Mouse (Mus musculus) megakaryocyte-erythroid progenitor cell, adult 5-6 weeks (primary cell): ENCODE measurements around the gene Saxo1. TPM values are rescaled to one million over a fixed set of nuclear protein-coding genes. Genes with fewer than 3 reads are reported as not detected.

Experiments used
- ATAC-seq: replicated peaks from 2 replicates; pipeline ENCODE4 v1.8.0; 2016; ENCODE audit warnings: mild to moderate bottlenecking, inconsistent platforms; ENCODE audit not compliant: severe bottlenecking, poor library complexity, low FRiP score, low TSS enrichment
- total RNA-seq, 2 experiments: library from RNA; stranded (forward) in 1 of 2; stranded (reverse) in 1 of 2; fragments of 200-1000, 215-1000 nt in 1 of 2; fragments of >200 nt in 1 of 2; fragmentation: Nextera tagmentation in 1 of 2; gene quantifications; 2 replicates each; pipeline ENCODE4 v1.2.3; 2014 to 2017

Saxo1 gene
- total RNA-seq, 2 experiments from 2014 or later, result not detected

GRCm38 (mm10) chr4:86533406-86534090 is 24.6 kb downstream of the Saxo1 start:
- ATAC-seq, result no peak

GRCm38 (mm10) chr4:86529161-86529560 is 29.0 kb downstream of the Saxo1 start:
- no peak for ATAC-seq

GRCm38 (mm10) chr4:86527162-86528136 is 30.7 kb downstream of the Saxo1 start:
- ATAC-seq, result no peak

GRCm38 (mm10) chr4:86524483-86524882 is 33.6 kb downstream of the Saxo1 start:
- no peak for ATAC-seq

GRCm38 (mm10) chr4:86523771-86524170 is 34.4 kb downstream of the Saxo1 start:
- no peak for ATAC-seq

GRCm38 (mm10) chr4:86520695-86521094 is 37.4 kb downstream of the Saxo1 start:
- no peak for ATAC-seq

GRCm38 (mm10) chr4:86519953-86520352 is 38.2 kb downstream of the Saxo1 start:
- ATAC-seq, result no peak

GRCm38 (mm10) chr4:86504656-86505055 is 53.5 kb downstream of the Saxo1 start:
- ATAC-seq, result no peak

- no peak for ATAC-seq
Observed at GRCm38 (mm10) chr4:86499561-86499960, 58.6 kb downstream of the Saxo1 start.

- ATAC-seq, result no peak
Observed at GRCm38 (mm10) chr4:86498754-86499153, 59.4 kb downstream of the Saxo1 start.

GRCm38 (mm10) chr4:86489128-86489527 is 69.0 kb downstream of the Saxo1 start:
- no peak for ATAC-seq

GRCm38 (mm10) chr4:86486901-86487300 is 71.2 kb downstream of the Saxo1 start:
- ATAC-seq, result no peak

GRCm38 (mm10) chr4:86486491-86486890 is 71.6 kb downstream of the Saxo1 start:
- no peak for ATAC-seq

GRCm38 (mm10) chr4:86485052-86485451 is 73.1 kb downstream of the Saxo1 start:
- no peak for ATAC-seq

GRCm38 (mm10) chr4:86483686-86484085 is 74.4 kb downstream of the Saxo1 start:
- no peak for ATAC-seq

- no peak for ATAC-seq
Observed at GRCm38 (mm10) chr4:86483013-86483615, 75.0 kb downstream of the Saxo1 start.

GRCm38 (mm10) chr4:86480891-86481290 is 77.2 kb downstream of the Saxo1 start:
- no peak for ATAC-seq

- no peak for ATAC-seq
Observed at GRCm38 (mm10) chr4:86464808-86465207, 93.3 kb downstream of the Saxo1 start.

- no peak for ATAC-seq
Observed at GRCm38 (mm10) chr4:86450468-86450867, 107.7 kb downstream of the Saxo1 start.

- no peak for ATAC-seq
Observed at GRCm38 (mm10) chr4:86436336-86436735, 121.8 kb downstream of the Saxo1 start.
